7 mouse cellular contexts compared by ENCODE assay signal in the genomic region with DNA sequence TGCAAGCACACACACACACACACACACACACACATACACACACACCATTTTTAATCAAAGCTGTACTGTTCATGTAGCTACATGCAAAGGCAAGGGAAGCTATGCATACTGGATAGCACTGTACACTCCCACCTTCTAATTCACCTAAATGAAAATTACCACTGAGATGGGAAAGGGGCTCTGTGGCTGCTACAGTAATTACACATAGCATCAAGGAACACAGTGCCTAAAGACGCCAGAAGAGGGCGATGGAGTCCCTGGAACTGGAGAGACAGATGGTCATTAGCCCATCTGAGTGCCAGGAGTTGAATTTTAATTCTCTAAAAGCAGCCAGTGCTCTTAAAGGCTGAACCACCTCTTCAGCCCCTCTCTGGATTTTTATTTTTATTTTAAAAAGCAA. TPM values are rescaled to one million over a fixed set of nuclear protein-coding genes. Genes with fewer than 3 reads are reported as not detected.
DNase-seq lines count a peak whose midpoint lies in the region; ATAC-seq lines count a peak whose summit lies in the region.

No protein-coding gene starts in this region.

- peak; percentile 41 to 42 for DNase-seq in left cerebral cortex, adult 18-20 months (ENCODE audit: low spot score in 2 of 2)
- DNase-seq in left cerebral cortex, adult 8-10 months (ENCODE audit: low spot score in 2 of 2): no peak
- peak; percentile 72 for DNase-seq in R1 (ENCODE audit: low read depth, low spot score)
- peak; percentile 83 for DNase-seq in embryo, embryonic 10 days (ENCODE audit: low spot score)
- peak; percentile 45 for DNase-seq in kidney, postnatal 14 days
- peak; percentile 14 to 55 for DNase-seq in thymus, postnatal 10 days (ENCODE audit: low spot score in 2 of 2)

- ATAC-seq in megakaryocyte progenitor cell, adult 5-6 weeks (replicated peaks; ENCODE audit: poor library complexity): peak; percentile 86

RNA-seq across cellular contexts. Expression of a gene that starts 53.7 kb away (rescaled TPM):
- 100 to 1,000 TPM; 169 to 186 TPM for total RNA-seq in left cerebral cortex, adult 18-20 months (2021)
- total RNA-seq in left cerebral cortex, adult 8-10 months (2022): 100 to 1,000 TPM; 167 to 206 (median 186) TPM
- total RNA-seq in megakaryocyte progenitor cell, adult 5-6 weeks (2015): 40.7 and 40.8 TPM in 2 replicates
- total RNA-seq in megakaryocyte progenitor cell, adult 5-6 weeks (2017): 37.4 and 48.8 TPM in 2 replicates

Comparison
In these comparisons a context has a peak if more than half of its experiments do, and no peak if none do; other contexts are left out.
1. DNase-seq: peak in left cerebral cortex, adult 18-20 months (2 of 2), R1 (single experiment), embryo, embryonic 10 days (single experiment), kidney, postnatal 14 days (single experiment) and thymus, postnatal 10 days (2 of 2); none in left cerebral cortex, adult 8-10 months (0 of 2).